Mouse (Mus musculus) 3T3-L1 (cell line): ENCODE data around the gene Neurl2.
A peak's percentile ranks its signal among the peaks of the same experiment; 100 is the strongest.

Experiments used
- DNase-seq: peaks from one replicate; pipeline ENCODE4 v3.0.0-alpha.2; 2015; ENCODE audit warnings: low read depth, low spot score

Neurl2 gene

GRCm38 (mm10) chr2:164817206-164817605 lies 16.1 kb downstream of the Neurl2 start:
- peak; percentile 32 for DNase-seq

GRCm38 (mm10) chr2:164815821-164816220 lies 17.4 kb downstream of the Neurl2 start:
- no peak for DNase-seq

- no peak for DNase-seq
Observed at GRCm38 (mm10) chr2:164815348-164815747, 17.9 kb downstream of the Neurl2 start.

GRCm38 (mm10) chr2:164813557-164813956 lies 19.7 kb downstream of the Neurl2 start:
- no peak for DNase-seq

GRCm38 (mm10) chr2:164806614-164807013 lies 26.6 kb downstream of the Neurl2 start:
- DNase-seq, result no peak

- DNase-seq, result no peak
Observed at GRCm38 (mm10) chr2:164805332-164805718, 27.9 kb downstream of the Neurl2 start.

GRCm38 (mm10) chr2:164804533-164805331 lies 28.5 kb downstream of the Neurl2 start, which contains the start of the genes Acot8 and Zswim3:
Acot8 (minus strand) TSS chr2:164804882.
Zswim3 (plus strand) TSS chr2:164805098.
- peak; percentile 99 for DNase-seq

GRCm38 (mm10) chr2:164803921-164804313 lies 29.3 kb downstream of the Neurl2 start:
- peak; percentile 38 for DNase-seq

- no peak for DNase-seq
Observed at GRCm38 (mm10) chr2:164803201-164803920, 29.9 kb downstream of the Neurl2 start.

GRCm38 (mm10) chr2:164800252-164801004 lies 32.8 kb downstream of the Neurl2 start:
- no peak for DNase-seq

GRCm38 (mm10) chr2:164798554-164798953 lies 34.7 kb downstream of the Neurl2 start:
- DNase-seq, result peak; percentile 74

GRCm38 (mm10) chr2:164795868-164796267 lies 37.4 kb downstream of the Neurl2 start:
- DNase-seq, result no peak

- DNase-seq, result peak; percentile 97
Observed at GRCm38 (mm10) chr2:164794293-164794692, 39.0 kb downstream of the Neurl2 start.

GRCm38 (mm10) chr2:164793772-164794171 lies 39.5 kb downstream of the Neurl2 start:
- peak; percentile 67 for DNase-seq

GRCm38 (mm10) chr2:164793236-164793635 lies 40.0 kb downstream of the Neurl2 start:
- peak; percentile 86 for DNase-seq

GRCm38 (mm10) chr2:164792400-164793190 lies 40.7 kb downstream of the Neurl2 start:
- no peak for DNase-seq

GRCm38 (mm10) chr2:164791841-164792261 lies 41.4 kb downstream of the Neurl2 start:
- no peak for DNase-seq

- peak; percentile 47 for DNase-seq
Observed at GRCm38 (mm10) chr2:164790451-164790850, 42.8 kb downstream of the Neurl2 start.

- DNase-seq, result no peak
Observed at GRCm38 (mm10) chr2:164788411-164788810, 44.8 kb downstream of the Neurl2 start.

- no peak for DNase-seq
Observed at GRCm38 (mm10) chr2:164787779-164788178, 45.5 kb downstream of the Neurl2 start.

GRCm38 (mm10) chr2:164787032-164787431 lies 46.2 kb downstream of the Neurl2 start:
- DNase-seq, result no peak
